Mouse (Mus musculus): ENCODE measurements at regions not wholly inside any gene's neighbourhood (a gene's known extent, or its start where the extent isn't known, plus 50 kb on each side); places are given as distances from the start of the nearest gene placed in this dataset.

DNA sequence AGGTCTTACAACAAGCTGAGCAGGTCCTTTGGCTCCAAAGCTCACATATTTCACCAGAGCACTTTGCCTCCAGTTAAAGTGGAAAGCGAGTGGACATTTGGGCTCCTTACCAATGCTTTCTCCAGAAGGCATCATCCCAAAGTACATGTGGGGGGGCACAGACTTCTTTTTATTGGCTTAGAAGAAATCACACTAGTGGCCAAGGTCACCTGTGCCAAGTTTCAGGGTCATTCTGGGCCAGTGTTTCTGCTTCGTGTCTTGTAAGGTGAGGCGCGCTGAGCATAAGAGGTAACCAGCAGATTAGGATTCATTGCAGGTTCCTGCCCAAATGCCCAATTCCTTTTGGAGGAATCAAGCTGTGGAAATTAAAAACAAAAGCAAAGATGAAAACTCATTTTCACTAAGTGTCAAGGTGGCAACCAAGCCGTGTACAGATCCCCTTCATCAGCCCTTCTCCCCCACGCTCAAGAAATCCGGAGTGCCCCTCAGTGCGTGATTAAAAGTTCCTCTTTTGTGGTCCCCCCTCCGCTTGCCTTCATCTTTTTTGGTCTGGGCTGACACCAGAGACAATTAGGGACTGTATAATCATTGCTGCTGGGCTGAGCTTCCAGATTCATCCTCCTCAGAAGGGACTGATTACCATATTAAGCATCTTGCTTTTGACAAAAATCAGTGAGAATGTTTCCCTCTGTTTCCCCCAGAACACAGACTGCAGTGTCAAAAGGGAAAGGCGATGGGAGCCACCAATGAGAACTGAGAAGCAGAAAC is 222.2 kb upstream of the Ntm start:
- WGBS: 80% methylated on average over 10 of the region's 10 CpGs
- peaks cover 16% of the 10 kb centered on the region for H3K4me1 ChIP-seq
- no peaks in the 10 kb centered on the region for H3K9me3 ChIP-seq
- no peak overlapping the region for H3K9ac ChIP-seq
- no peak overlapping the region for H3K4me3 ChIP-seq
- no peaks in the 10 kb centered on the region for H3K27me3 ChIP-seq (replicated peaks)
- no peak for ATAC-seq (ENCODE audit: low FRiP score, low read depth)
- H3K36me3 ChIP-seq: no peaks in the 10 kb centered on the region
- H3K27ac ChIP-seq: no peak overlapping the region
- H3K4me2 ChIP-seq (replicated peaks): no peak overlapping the region

DNA sequence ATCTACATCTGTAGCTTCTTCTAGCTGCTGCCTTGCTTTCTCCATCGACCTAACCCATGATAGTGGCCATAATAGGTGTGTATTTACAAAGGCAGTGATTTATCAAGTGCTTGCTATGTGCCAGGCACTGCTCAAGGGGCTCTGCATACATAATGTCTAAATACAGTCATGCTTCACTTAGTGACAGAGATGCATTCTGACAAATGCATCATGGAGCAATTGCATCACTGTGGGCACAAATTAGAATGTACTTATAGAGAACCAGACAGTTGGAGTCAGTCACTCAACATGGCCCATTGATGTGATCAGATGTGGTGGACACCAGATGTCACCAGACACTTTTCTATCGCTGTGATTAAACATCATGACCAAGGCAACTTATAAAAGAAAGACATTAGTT is 223.3 kb upstream of the Ntm start:
- no peak overlapping the region for H3K9ac ChIP-seq
- no peak for ATAC-seq (ENCODE audit: low FRiP score, low read depth)
- peaks cover 16% of the 10 kb centered on the region for H3K4me1 ChIP-seq
- whole genome bisulfite sequencing: 86% methylated on average over 2 of the region's 2 CpGs
- H3K4me3 ChIP-seq: no peak overlapping the region
- H3K27ac ChIP-seq: no peak overlapping the region
- no peaks in the 10 kb centered on the region for H3K36me3 ChIP-seq
- H3K9me3 ChIP-seq: no peaks in the 10 kb centered on the region
- no peak overlapping the region for H3K4me2 ChIP-seq (replicated peaks)
- no peaks in the 10 kb centered on the region for H3K27me3 ChIP-seq (replicated peaks)

- H3K27ac ChIP-seq: no peak overlapping the region
- no peaks in the 10 kb centered on the region for H3K27me3 ChIP-seq (replicated peaks)
- ATAC-seq (ENCODE audit: low FRiP score, low read depth): no peak
- WGBS: 97% methylated on average over 5 of the region's 5 CpGs
- H3K9ac ChIP-seq: no peak overlapping the region
- H3K9me3 ChIP-seq: no peaks in the 10 kb centered on the region
- no peaks in the 10 kb centered on the region for H3K36me3 ChIP-seq
- H3K4me2 ChIP-seq (replicated peaks): no peak overlapping the region
- H3K4me3 ChIP-seq: no peak overlapping the region
- H3K4me1 ChIP-seq: peaks cover 5% of the 10 kb centered on the region; the same call in 1 of the 2 replicates
Observed at GRCm38 (mm10) chr9:30190078-30190477, 227.1 kb upstream of the Ntm start.

DNA sequence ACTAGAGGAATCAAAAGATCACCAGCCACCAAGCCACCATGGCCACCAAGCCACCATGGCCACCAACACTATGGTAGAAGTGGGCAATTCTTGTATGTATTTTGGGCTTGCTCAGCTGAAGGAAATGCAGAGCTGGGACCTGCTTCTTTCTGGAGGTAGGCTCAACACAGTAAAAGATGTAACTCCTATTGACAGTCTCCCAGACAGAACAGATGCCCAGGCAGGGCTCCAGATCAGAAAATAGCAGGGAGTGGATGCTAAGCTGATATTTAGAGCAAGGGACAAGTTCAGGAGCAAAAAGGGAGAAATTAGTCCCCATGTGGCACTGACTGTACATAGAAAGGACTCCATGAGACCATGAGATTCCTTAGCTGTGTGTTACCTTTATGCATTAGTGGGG is 228.2 kb upstream of the Ntm start:
- no peak overlapping the region for H3K4me3 ChIP-seq
- ATAC-seq (ENCODE audit: low FRiP score, low read depth): no peak
- no peaks in the 10 kb centered on the region for H3K9me3 ChIP-seq
- no peak overlapping the region for H3K4me2 ChIP-seq (replicated peaks)
- no peak overlapping the region for H3K9ac ChIP-seq
- no peak overlapping the region for H3K27ac ChIP-seq
- H3K4me1 ChIP-seq: no peaks in the 10 kb centered on the region
- H3K36me3 ChIP-seq: no peaks in the 10 kb centered on the region
- H3K27me3 ChIP-seq (replicated peaks): no peaks in the 10 kb centered on the region

DNA sequence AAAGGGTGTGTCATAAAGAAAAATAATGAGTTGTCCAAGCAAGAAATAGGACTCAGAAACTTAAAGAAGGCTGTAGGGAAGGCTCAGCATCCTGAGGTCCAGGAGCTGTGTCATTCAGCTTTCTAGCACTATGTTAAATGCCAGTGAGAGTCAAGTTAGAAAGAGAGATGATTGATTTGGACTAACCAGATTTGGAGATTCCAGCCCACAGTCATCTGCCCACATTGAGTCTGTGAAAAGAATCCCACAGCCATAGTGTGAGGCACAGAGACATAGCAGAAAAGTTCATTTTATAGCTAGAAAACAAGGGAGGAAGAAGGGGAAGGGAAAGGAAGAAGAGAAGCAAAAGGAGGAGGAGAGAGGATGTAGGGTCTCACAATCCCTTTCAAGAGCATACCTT is 229.0 kb upstream of the Ntm start:
- Histone ChIP-seq H3K4me1 (no peaks in the 10 kb centered on the region), H3K9ac (no peak overlapping the region), H3K9me3 (no peaks in the 10 kb centered on the region), H3K27ac (no peak overlapping the region), H3K4me2 (replicated peaks) (no peak overlapping the region), H3K4me3 (no peak overlapping the region), H3K36me3 (no peaks in the 10 kb centered on the region), H3K27me3 (replicated peaks) (no peaks in the 10 kb centered on the region)
- ATAC-seq (ENCODE audit: low FRiP score, low read depth): no peak

DNA sequence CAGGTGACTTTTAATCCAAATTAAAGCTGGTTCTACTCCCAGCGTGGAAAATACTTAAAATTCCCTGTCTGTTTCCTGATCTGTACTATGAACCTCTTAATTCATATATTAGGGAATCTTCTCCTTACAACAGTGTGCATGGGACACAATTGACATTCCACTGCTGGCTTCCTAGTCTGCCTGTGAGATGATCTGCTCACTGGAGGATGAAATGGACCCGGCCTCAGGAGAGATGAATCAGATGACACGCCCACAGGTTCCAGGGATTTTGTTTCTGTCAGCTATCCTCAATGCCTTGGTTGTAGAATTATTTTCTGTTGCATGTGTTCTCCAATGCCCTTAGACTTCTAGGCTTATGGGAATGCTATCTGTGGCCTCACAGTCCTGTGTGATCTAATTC is 231.9 kb upstream of the Ntm start:
- no peaks in the 10 kb centered on the region for H3K4me1 ChIP-seq
- no peak overlapping the region for H3K9ac ChIP-seq
- no peak for ATAC-seq (ENCODE audit: low FRiP score, low read depth)
- H3K27ac ChIP-seq: no peak overlapping the region
- no peak overlapping the region for H3K4me2 ChIP-seq (replicated peaks)
- H3K4me3 ChIP-seq: no peak overlapping the region
- no peaks in the 10 kb centered on the region for H3K27me3 ChIP-seq (replicated peaks)
- no peaks in the 10 kb centered on the region for H3K36me3 ChIP-seq
- WGBS: 86% methylated on average over 3 of the region's 3 CpGs
- no peaks in the 10 kb centered on the region for H3K9me3 ChIP-seq

GRCm38 (mm10) chr9:30202411-30202810 is 224.5 kb upstream of the Snx19 start:
- Histone ChIP-seq H3K27me3 (replicated peaks) (no peaks in the 10 kb centered on the region), H3K4me1 (no peaks in the 10 kb centered on the region), H3K4me2 (replicated peaks) (no peak overlapping the region), H3K9me3 (no peaks in the 10 kb centered on the region), H3K27ac (no peak overlapping the region), H3K4me3 (no peak overlapping the region), H3K36me3 (no peaks in the 10 kb centered on the region), H3K9ac (no peak overlapping the region)
- WGBS: 94% methylated on average over 3 of the region's 3 CpGs
- no peak for ATAC-seq (ENCODE audit: low FRiP score, low read depth)

DNA sequence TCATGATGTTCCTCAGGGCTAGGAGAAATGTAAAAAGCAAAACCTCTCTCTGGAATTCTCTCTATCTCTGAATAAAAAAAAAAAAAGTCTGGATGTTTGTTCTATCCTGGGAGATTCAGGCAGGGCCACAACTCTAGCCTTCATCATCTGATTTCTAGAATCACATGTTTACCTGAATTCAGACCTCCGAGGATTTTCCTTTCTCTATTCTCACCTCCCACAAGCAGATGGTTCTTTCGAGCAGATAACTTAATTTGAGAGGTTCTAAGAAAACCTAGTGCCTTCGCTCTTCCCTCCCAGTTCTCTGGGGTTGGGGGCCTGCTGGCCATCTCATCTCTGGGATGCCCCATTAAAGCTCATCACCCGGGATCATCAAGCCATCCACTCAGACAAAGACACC is 219.3 kb upstream of the Snx19 start:
- Histone ChIP-seq H3K27ac (no peak overlapping the region), H3K27me3 (replicated peaks) (no peaks in the 10 kb centered on the region), H3K4me1 (peaks cover 10% of the 10 kb centered on the region; the same call in 1 of the 2 replicates), H3K9me3 (no peaks in the 10 kb centered on the region), H3K9ac (no peak overlapping the region), H3K4me2 (replicated peaks) (no peak overlapping the region), H3K4me3 (no peak overlapping the region), H3K36me3 (no peaks in the 10 kb centered on the region)
- 94% methylated on average over 4 of the region's 4 CpGs for WGBS
- no peak for ATAC-seq (ENCODE audit: low FRiP score, low read depth)

GRCm38 (mm10) chr9:30209806-30210205 is 217.1 kb upstream of the Snx19 start:
- Histone ChIP-seq H3K9ac (no peak overlapping the region), H3K27ac (no peak overlapping the region), H3K36me3 (no peaks in the 10 kb centered on the region), H3K27me3 (replicated peaks) (no peaks in the 10 kb centered on the region), H3K4me3 (no peak overlapping the region), H3K4me1 (peaks cover 10% of the 10 kb centered on the region; the same call in 1 of the 2 replicates), H3K9me3 (no peaks in the 10 kb centered on the region), H3K4me2 (replicated peaks) (no peak overlapping the region)
- no peak for ATAC-seq (ENCODE audit: low FRiP score, low read depth)
- 28% methylated on average over 1 of the region's 1 CpGs for WGBS

- no peak overlapping the region for H3K9ac ChIP-seq
- no peaks in the 10 kb centered on the region for H3K9me3 ChIP-seq
- no peaks in the 10 kb centered on the region for H3K27me3 ChIP-seq (replicated peaks)
- 79% methylated on average over 3 of the region's 3 CpGs for WGBS
- no peaks in the 10 kb centered on the region for H3K36me3 ChIP-seq
- H3K27ac ChIP-seq: no peak overlapping the region
- H3K4me3 ChIP-seq: no peak overlapping the region
- no peak for ATAC-seq (ENCODE audit: low FRiP score, low read depth)
- no peak overlapping the region for H3K4me2 ChIP-seq (replicated peaks)
- H3K4me1 ChIP-seq: peaks cover 10% of the 10 kb centered on the region; the same call in 1 of the 2 replicates
Observed at GRCm38 (mm10) chr9:30212471-30213075, 214.3 kb upstream of the Snx19 start.

GRCm38 (mm10) chr9:30234501-30235163 is 192.3 kb upstream of the Snx19 start:
- Histone ChIP-seq H3K4me2 (replicated peaks) (no peak overlapping the region), H3K9ac (no peak overlapping the region), H3K9me3 (no peaks in the 10 kb centered on the region), H3K27ac (no peak overlapping the region), H3K27me3 (replicated peaks) (no peaks in the 10 kb centered on the region), H3K4me3 (no peak overlapping the region), H3K36me3 (no peaks in the 10 kb centered on the region), H3K4me1 (peaks cover 10% of the 10 kb centered on the region; the same call in 1 of the 2 replicates)
- whole genome bisulfite sequencing: 76% methylated on average over 8 of the region's 8 CpGs
- ATAC-seq (ENCODE audit: low FRiP score, low read depth): no peak

DNA sequence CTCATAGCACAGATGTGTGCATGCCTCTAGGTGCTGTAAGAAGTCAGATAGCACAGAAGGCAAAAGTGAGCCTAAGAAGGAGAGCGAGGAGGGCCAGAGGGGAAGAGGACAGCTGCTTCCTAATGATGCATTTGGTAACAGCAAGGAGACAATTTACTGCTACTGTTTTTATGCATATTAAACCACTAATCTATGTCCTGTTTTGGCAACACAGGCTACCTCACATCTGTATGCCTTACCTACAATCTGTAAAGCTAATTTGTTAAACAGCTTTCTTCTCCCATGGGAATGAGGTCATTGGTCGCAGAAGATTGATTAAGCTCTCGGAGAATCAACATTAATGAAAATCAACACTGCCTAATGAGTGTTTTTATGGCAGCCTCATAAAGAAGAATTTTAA is 191.1 kb upstream of the Snx19 start:
- Histone ChIP-seq H3K9me3 (no peaks in the 10 kb centered on the region), H3K27me3 (replicated peaks) (no peaks in the 10 kb centered on the region), H3K4me1 (peaks cover 10% of the 10 kb centered on the region; the same call in 1 of the 2 replicates), H3K9ac (no peak overlapping the region), H3K4me3 (no peak overlapping the region), H3K4me2 (replicated peaks) (no peak overlapping the region), H3K36me3 (no peaks in the 10 kb centered on the region), H3K27ac (no peak overlapping the region)
- ATAC-seq (ENCODE audit: low FRiP score, low read depth): no peak
- 48% methylated on average over 3 of the region's 3 CpGs for WGBS
